Mouse (Mus musculus): ENCODE results near the gene Fastkd1. TPM values are rescaled to one million over a fixed set of nuclear protein-coding genes. Genes with fewer than 3 reads are reported as not detected.
"Not testable (repeated sequence)": the region's sequence is repeated elsewhere in the genome, so short reads cannot be mapped to it uniquely, and the experiment has no call there.

Fastkd1 gene
- polyA plus RNA-seq, 1 experiment from 2014 or later: 16.9 TPM

DNA sequence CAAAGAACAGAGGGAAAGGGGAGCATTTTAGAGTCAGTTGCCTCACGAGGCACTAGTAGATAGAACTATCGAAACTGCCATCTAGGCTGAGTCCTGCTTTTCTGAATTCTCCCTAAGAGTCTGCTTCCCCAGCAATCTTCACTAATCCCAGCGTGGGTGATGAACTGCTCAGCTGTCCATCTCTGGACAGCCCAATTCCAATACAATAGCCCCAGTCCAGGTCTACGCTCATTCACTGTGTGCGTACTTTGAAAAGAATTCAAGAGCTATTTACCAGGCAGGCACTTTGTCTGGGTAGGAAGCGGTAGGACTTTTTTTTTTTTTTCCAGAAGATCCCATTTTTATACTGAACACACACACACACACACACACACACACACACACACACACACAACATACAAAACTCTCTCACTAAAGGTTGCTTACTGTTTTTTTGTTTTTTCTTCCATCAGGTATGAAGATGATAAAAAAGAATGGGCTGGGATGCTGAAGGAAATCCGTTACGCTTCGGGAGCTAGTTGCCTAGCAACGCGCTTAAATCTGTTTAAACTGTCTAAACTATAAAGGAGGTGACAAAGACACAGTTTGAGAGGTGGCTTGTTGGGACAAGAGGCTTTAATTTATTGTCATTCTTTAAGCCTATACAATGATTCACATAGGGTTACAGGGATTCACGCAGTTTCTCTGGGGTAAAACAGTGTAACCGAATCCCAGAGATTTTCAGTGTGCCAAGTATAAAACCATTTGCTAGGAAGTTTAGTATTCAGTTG is 30.1 kb downstream of the Fastkd1 start:
- no peaks in the 10 kb centered on the region for H3K9me3 ChIP-seq (ENCODE audit: control insufficient read depth, low read depth, low read length)
- WGBS: 84% methylated on average over 13 of the region's 13 CpGs
- no peak for ATAC-seq (ENCODE audit: insufficient number of reproducible peaks, insufficient read depth, low FRiP score, low read depth)

DNA sequence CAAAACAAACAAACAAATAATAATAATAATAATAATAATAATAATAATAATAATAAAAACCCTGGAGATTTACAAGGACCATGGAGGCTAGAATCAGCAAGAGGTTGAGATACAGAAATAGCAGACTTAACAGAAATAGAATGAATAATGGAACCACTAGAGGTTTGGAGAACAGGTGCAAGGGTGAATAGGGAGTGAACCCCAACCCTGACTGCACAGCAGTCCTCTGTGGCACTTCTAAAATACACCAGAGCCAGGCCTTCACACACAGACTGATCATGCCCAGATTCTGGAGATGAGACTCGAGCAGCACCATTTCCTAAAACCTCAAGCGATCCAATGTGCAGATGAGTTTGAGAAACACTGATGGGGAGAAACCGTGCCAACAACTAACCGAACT is 31.4 kb downstream of the Fastkd1 start:
- Histone ChIP-seq H3K36me3 (ENCODE audit: control insufficient read depth, insufficient read depth, low read length) (no peaks in the 10 kb centered on the region; the same call in 1 of the 2 replicates), H3K27ac (ENCODE audit: low read length) (no peak overlapping the region), H3K9me3 (ENCODE audit: control insufficient read depth, low read depth, low read length) (no peaks in the 10 kb centered on the region), H3K4me1 (ENCODE audit: control insufficient read depth, insufficient read depth, low read length) (no peaks in the 10 kb centered on the region), H3K4me2 (replicated peaks; ENCODE audit: low read depth, low read length) (no peak overlapping the region), H3K27me3 (ENCODE audit: control insufficient read depth, insufficient read depth, low read length) (no peaks in the 10 kb centered on the region), H3K9ac (replicated peaks; ENCODE audit: low read depth, low read length) (no peak overlapping the region), H3K4me3 (ENCODE audit: low read depth, low read length) (no peak overlapping the region)
- no peak for ATAC-seq (ENCODE audit: insufficient number of reproducible peaks, insufficient read depth, low FRiP score, low read depth)
- 92% methylated on average over 4 of the region's 4 CpGs for WGBS

More for the DNA sequence above, 30.1 kb downstream of the Fastkd1 start:
- Histone ChIP-seq H3K4me1 (ENCODE audit: control insufficient read depth, insufficient read depth, low read length) (no peaks in the 10 kb centered on the region), H3K4me3 (ENCODE audit: low read depth, low read length) (no peak overlapping the region), H3K9ac (replicated peaks; ENCODE audit: low read depth, low read length) (no peak overlapping the region), H3K27me3 (ENCODE audit: control insufficient read depth, insufficient read depth, low read length) (no peaks in the 10 kb centered on the region), H3K27ac (ENCODE audit: low read length) (no peak overlapping the region), H3K4me2 (replicated peaks; ENCODE audit: low read depth, low read length) (no peak overlapping the region), H3K36me3 (ENCODE audit: control insufficient read depth, insufficient read depth, low read length) (peaks cover 2% of the 10 kb centered on the region; the same call in 1 of the 2 replicates)

GRCm38 (mm10) chr2:69679990-69680389 is 33.3 kb downstream of the Fastkd1 start:
- H3K27ac ChIP-seq (ENCODE audit: low read length): no peak overlapping the region
- H3K4me3 ChIP-seq (ENCODE audit: low read depth, low read length): no peak overlapping the region
- no peaks in the 10 kb centered on the region for H3K36me3 ChIP-seq (ENCODE audit: control insufficient read depth, insufficient read depth, low read length)
- H3K4me1 ChIP-seq (ENCODE audit: control insufficient read depth, insufficient read depth, low read length): no peaks in the 10 kb centered on the region
- H3K4me2 ChIP-seq (replicated peaks; ENCODE audit: low read depth, low read length): no peak overlapping the region
- ATAC-seq (ENCODE audit: insufficient number of reproducible peaks, insufficient read depth, low FRiP score, low read depth): no peak
- no peak overlapping the region for H3K9ac ChIP-seq (replicated peaks; ENCODE audit: low read depth, low read length)
- H3K27me3 ChIP-seq (ENCODE audit: control insufficient read depth, insufficient read depth, low read length): no peaks in the 10 kb centered on the region
- H3K9me3 ChIP-seq (ENCODE audit: control insufficient read depth, low read depth, low read length): no peaks in the 10 kb centered on the region
- 62% methylated on average over 6 of the region's 6 CpGs for WGBS

- H3K9me3 ChIP-seq (ENCODE audit: control insufficient read depth, low read depth, low read length); H3K36me3 ChIP-seq (ENCODE audit: control insufficient read depth, insufficient read depth, low read length); H3K4me2 ChIP-seq (replicated peaks; ENCODE audit: low read depth, low read length); ATAC-seq (ENCODE audit: insufficient number of reproducible peaks, insufficient read depth, low FRiP score, low read depth); H3K9ac ChIP-seq (replicated peaks; ENCODE audit: low read depth, low read length); H3K4me1 ChIP-seq (ENCODE audit: control insufficient read depth, insufficient read depth, low read length); H3K4me3 ChIP-seq (ENCODE audit: low read depth, low read length); H3K27me3 ChIP-seq (ENCODE audit: control insufficient read depth, insufficient read depth, low read length); H3K27ac ChIP-seq (ENCODE audit: low read length): not testable (repeated sequence)
- 73% methylated on average over 2 of the region's 2 CpGs for WGBS
These were observed 36.1 kb downstream of the Fastkd1 start for GRCm38 (mm10) chr2:69677215-69677614.

DNA sequence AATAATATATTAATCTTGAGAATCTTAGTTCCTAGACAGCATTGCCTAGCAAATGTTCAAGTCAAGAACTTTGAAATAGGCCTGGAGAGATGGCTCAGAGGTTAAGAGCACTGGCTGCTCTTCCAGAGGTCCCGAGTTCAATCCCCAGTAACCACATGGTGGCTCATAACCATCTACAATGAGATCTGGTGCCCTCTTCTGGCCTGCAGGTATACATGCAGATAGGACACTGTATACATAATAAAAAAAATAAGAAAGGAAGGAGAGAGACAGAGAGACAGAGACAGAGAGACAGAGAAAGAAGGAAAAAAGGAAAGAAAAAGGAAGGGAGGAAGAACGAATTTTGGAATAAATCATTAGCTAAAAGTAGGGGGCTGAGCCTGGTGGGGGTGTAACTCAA is 36.6 kb downstream of the Fastkd1 start:
- no peak for ATAC-seq (ENCODE audit: insufficient number of reproducible peaks, insufficient read depth, low FRiP score, low read depth)
- Histone ChIP-seq H3K4me2 (replicated peaks; ENCODE audit: low read depth, low read length) (no peak overlapping the region), H3K4me3 (ENCODE audit: low read depth, low read length) (no peak overlapping the region), H3K27ac (ENCODE audit: low read length) (no peak overlapping the region), H3K36me3 (ENCODE audit: control insufficient read depth, insufficient read depth, low read length) (no peaks in the 10 kb centered on the region), H3K27me3 (ENCODE audit: control insufficient read depth, insufficient read depth, low read length) (no peaks in the 10 kb centered on the region), H3K9ac (replicated peaks; ENCODE audit: low read depth, low read length) (no peak overlapping the region), H3K9me3 (ENCODE audit: control insufficient read depth, low read depth, low read length) (no peaks in the 10 kb centered on the region), H3K4me1 (ENCODE audit: control insufficient read depth, insufficient read depth, low read length) (no peaks in the 10 kb centered on the region)
- 51% methylated on average over 2 of the region's 2 CpGs for WGBS

DNA sequence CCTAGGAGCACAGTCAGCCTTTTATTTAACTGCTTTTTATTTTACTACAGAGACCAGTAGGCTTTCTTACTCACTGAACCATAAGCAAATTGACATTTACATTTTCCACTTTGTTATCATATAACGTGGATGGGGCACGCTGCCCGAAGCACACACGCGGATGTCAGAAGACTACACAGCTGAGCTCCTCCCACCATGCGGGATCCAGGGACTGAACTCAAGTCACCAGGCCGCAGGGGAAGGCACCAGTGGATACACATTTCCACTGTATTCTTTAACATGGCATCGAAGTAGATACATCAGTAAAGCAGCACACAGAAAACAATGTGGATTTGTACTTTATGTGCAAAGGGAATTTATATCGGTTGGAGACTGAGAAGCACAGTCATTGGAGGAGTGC is 38.0 kb downstream of the Fastkd1 start:
- Histone ChIP-seq H3K4me2 (replicated peaks; ENCODE audit: low read depth, low read length) (no peak overlapping the region), H3K4me3 (ENCODE audit: low read depth, low read length) (no peak overlapping the region), H3K9me3 (ENCODE audit: control insufficient read depth, low read depth, low read length) (no peaks in the 10 kb centered on the region), H3K4me1 (ENCODE audit: control insufficient read depth, insufficient read depth, low read length) (no peaks in the 10 kb centered on the region), H3K9ac (replicated peaks; ENCODE audit: low read depth, low read length) (no peak overlapping the region), H3K27ac (ENCODE audit: low read length) (no peak overlapping the region), H3K27me3 (ENCODE audit: control insufficient read depth, insufficient read depth, low read length) (no peaks in the 10 kb centered on the region), H3K36me3 (ENCODE audit: control insufficient read depth, insufficient read depth, low read length) (no peaks in the 10 kb centered on the region)
- 89% methylated on average over 9 of the region's 9 CpGs for WGBS
- no peak for ATAC-seq (ENCODE audit: insufficient number of reproducible peaks, insufficient read depth, low FRiP score, low read depth)

DNA sequence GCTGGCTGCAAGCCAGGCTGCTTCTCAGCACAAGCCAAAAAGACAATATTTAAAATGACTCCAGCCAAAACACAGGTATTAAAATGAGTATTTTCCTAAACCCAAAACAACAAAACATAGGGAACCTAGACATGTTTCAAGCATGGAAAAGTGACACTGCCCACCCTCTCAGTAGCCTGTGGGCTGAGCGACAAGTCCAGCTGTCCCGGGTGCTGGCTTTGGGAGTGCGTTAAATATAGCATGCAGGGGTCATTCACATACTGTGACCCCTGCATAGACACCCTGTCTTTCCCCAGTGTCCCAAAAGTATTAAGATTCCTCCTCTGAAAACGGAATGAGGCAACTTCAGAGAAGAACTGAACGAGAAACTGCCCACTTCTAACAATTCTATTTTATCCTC is 39.6 kb downstream of the Fastkd1 start:
- Histone ChIP-seq H3K4me2 (replicated peaks; ENCODE audit: low read depth, low read length) (no peak overlapping the region), H3K4me1 (ENCODE audit: control insufficient read depth, insufficient read depth, low read length) (no peaks in the 10 kb centered on the region), H3K9ac (replicated peaks; ENCODE audit: low read depth, low read length) (no peak overlapping the region), H3K4me3 (ENCODE audit: low read depth, low read length) (no peak overlapping the region), H3K27me3 (ENCODE audit: control insufficient read depth, insufficient read depth, low read length) (no peaks in the 10 kb centered on the region), H3K27ac (ENCODE audit: low read length) (no peak overlapping the region), H3K36me3 (ENCODE audit: control insufficient read depth, insufficient read depth, low read length) (no peaks in the 10 kb centered on the region), H3K9me3 (ENCODE audit: control insufficient read depth, low read depth, low read length) (no peaks in the 10 kb centered on the region)
- 68% methylated on average over 5 of the region's 5 CpGs for WGBS
- no peak for ATAC-seq (ENCODE audit: insufficient number of reproducible peaks, insufficient read depth, low FRiP score, low read depth)

GRCm38 (mm10) chr2:69669853-69670252 is 43.5 kb downstream of the Fastkd1 start, which contains the start of gene Klhl41:
Gene Klhl41 (plus strand): TSS chr2:69670120.
- no peaks in the 10 kb centered on the region for H3K4me1 ChIP-seq (ENCODE audit: control insufficient read depth, insufficient read depth, low read length)
- 85% methylated on average over 9 of the region's 9 CpGs for WGBS
- no peak for ATAC-seq (ENCODE audit: insufficient number of reproducible peaks, insufficient read depth, low FRiP score, low read depth)

DNA sequence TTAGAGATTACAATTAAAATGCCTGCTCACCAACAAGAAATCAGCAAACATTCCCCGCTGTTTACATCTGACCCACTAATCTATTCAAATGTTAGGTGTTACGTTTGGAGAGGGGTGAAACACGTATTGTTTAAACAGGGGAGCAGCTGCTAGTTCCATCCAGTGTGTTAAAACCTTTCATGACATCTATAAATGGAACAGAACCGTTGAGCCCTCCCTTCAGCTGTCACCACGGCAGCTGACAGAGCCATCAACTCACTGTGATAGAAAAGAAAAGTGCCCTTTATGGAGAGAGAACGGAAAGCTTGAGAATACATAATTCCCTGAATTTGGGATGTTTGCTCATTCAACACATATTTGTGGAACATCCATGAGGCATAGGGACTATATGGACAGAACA is 44.9 kb downstream of the Fastkd1 start:
- H3K4me2 ChIP-seq (replicated peaks; ENCODE audit: low read depth, low read length): no peak overlapping the region
- no peak overlapping the region for H3K27ac ChIP-seq (ENCODE audit: low read length)
- no peaks in the 10 kb centered on the region for H3K4me1 ChIP-seq (ENCODE audit: control insufficient read depth, insufficient read depth, low read length)
- 75% methylated on average over 6 of the region's 6 CpGs for WGBS
- no peak for ATAC-seq (ENCODE audit: insufficient number of reproducible peaks, insufficient read depth, low FRiP score, low read depth)
- H3K36me3 ChIP-seq (ENCODE audit: control insufficient read depth, insufficient read depth, low read length): no peaks in the 10 kb centered on the region
- H3K9ac ChIP-seq (replicated peaks; ENCODE audit: low read depth, low read length): no peak overlapping the region
- no peak overlapping the region for H3K4me3 ChIP-seq (ENCODE audit: low read depth, low read length)
- H3K27me3 ChIP-seq (ENCODE audit: control insufficient read depth, insufficient read depth, low read length): no peaks in the 10 kb centered on the region
- H3K9me3 ChIP-seq (ENCODE audit: control insufficient read depth, low read depth, low read length): no peaks in the 10 kb centered on the region

More at GRCm38 (mm10) chr2:69669853-69670252, 43.5 kb downstream of the Fastkd1 start, which contains the start of gene Klhl41:
- H3K9ac ChIP-seq (replicated peaks; ENCODE audit: low read depth, low read length): no peak within 1 kb of the TSS
- no peaks in the 10 kb centered on the region for H3K27me3 ChIP-seq (ENCODE audit: control insufficient read depth, insufficient read depth, low read length)
- no peaks in the 10 kb centered on the region for H3K36me3 ChIP-seq (ENCODE audit: control insufficient read depth, insufficient read depth, low read length)
- H3K27ac ChIP-seq (ENCODE audit: low read length): no peak within 1 kb of the TSS
- no peak within 1 kb of the TSS for H3K4me2 ChIP-seq (replicated peaks; ENCODE audit: low read depth, low read length)
- no peak within 1 kb of the TSS for H3K4me3 ChIP-seq (ENCODE audit: low read depth, low read length)
- no peaks in the 10 kb centered on the region for H3K9me3 ChIP-seq (ENCODE audit: control insufficient read depth, low read depth, low read length)

Measured in stomach, embryonic 14.5 days (tissue).